Mouse (Mus musculus) megakaryocyte progenitor cell, adult 5-6 weeks (primary cell): ENCODE measurements around the gene Cnp. TPM values are rescaled to one million over a fixed set of nuclear protein-coding genes. Genes with fewer than 3 reads are reported as not detected.

Experiments
- ATAC-seq: replicated peaks from 2 replicates; pipeline ENCODE4 v1.8.0; 2016; ENCODE audit warnings: mild to moderate bottlenecking, moderate TSS enrichment, inconsistent platforms; ENCODE audit not compliant: poor library complexity
- total RNA-seq, 2 experiments: library from RNA; stranded (forward) in 1 of 2; stranded (reverse) in 1 of 2; fragments of 157-497, 149-512 nt in 1 of 2; fragments of 200-1000 nt in 1 of 2; gene quantifications; 2 replicates each; pipeline versions ENCODE4 v1.2.3 to v1.2.4; 2015 to 2017

Gene Cnp
- total RNA-seq, 2 experiments from 2014 or later, result 6.9 to 16.2 TPM

DNA sequence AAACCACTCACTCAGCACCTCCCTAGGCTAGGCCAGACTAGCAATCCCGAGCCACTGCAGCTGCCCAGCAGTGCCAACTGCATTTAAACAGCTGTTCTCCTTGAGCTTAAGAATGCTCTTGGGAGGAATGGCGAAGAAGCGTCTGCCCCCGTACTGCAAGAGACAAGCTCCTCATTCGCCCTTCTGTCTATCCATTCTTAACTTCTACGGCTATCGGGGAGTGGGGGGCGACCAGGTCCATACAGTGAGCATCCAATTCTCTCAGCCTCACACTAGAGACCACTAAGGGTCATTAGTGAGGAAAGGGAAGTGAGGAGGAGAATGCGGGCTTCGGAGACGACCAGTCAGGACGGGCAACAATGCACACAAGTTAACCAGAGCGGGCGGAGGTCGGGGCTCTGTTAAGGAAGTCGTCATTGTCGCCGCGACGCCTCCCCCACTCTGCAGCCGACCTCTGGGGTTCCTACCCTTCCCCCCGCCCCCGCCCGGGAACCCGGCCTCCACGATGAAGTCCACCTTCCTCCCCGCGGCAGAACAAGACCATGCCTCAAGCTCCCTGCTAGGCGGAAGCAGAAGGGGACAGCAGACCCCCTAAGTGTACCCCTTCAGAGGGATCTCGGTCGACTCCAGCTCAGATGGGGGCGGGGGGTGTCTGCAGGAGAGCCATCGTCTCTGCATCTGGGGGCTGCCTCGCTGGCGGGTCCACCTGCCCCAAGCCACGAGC is 44.2 kb downstream of the Cnp start, which contains the start of gene Nkiras2:
Nkiras2 (plus strand) TSS at position 484 of the 724 bp plus-strand sequence.
- peak; percentile 59 for ATAC-seq

DNA sequence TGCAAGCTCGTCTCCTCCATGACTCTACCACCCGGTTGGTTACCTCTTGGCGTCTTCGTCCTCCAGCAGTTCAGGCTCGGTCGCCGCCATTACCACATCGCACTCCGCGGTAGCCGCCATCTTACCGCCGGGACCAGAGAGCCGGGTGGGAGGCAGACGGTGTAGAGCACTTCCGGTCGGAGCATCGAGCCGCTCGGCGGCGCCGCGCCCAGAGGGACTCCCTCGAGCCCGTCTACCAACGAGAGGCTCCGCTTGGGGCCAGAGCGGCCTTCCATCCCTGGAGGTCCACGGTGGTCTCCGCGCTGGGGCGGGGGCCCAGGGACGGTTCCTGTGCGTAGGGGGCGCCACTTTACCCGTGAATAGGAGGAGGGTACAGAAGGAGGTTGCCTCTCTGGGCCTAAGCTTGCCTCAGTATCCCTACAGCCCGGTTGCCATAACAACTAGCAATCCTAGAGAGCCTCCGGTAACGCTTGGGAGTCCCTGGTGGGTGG is 44.8 kb downstream of the Cnp start:
- peak; percentile 81 for ATAC-seq

DNA sequence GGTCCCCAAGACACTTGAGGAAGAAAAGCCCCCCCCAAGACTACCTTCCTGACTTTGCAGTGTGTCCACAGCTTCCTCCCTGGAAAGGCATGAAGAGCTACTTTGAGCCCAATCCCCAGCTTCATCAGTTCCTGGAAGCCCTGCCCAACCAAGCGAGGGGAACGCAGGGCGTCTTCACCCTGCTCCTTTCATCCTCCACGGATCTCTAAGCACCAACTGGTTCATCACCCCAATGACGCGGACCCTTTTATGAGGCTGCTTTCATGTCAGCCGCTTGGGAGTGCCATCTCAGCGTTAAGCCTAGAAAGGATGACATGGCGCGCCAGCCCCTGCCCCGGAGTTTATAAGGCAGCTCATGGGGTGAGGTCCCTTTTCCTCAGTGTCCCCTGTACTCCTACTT is 45.3 kb downstream of the Cnp start, which contains the start of gene Dnajc7:
Dnajc7 (minus strand) TSS at position 187 of the 400 bp plus-strand sequence.
- ATAC-seq, result no peak

DNA sequence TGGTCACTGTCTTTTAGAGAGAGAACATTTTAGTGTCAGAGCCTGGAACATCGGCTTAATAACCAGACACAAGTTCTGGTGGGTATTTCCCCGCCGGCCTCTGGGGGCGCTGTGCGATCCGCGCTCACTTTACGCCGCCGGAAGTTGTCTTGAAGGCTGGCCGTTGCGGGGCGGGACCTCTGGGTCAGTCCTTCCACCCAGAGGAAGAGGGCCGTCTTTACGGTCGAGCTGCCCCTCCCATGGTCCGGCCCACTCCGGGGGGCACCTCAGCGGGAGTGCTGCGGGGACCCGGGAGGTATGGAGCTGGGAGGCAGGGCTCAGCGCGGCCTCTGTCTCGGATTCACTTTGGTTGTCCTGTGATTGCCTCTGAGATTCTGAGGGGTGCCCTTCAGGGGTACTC is 48.0 kb downstream of the Cnp start:
- ATAC-seq, result peak; percentile 63

DNA sequence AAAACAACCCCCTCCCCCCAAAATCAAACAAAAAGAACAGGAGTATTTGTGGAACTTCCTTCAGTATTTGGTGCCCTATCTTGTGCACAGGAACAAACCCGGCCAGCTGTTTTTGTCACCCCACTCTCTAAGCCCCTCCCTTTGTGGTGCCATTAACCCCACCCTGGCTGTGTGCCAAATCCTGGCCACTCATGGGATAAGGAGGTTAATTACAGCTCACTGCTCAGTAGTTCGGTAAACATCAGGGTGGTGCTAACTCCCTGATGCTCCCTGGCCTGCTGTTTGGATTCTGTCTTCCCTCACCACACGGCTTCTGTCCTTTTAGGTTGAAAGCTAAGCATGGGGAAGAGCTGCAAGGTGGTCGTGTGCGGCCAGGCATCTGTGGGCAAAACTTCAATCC is 49.2 kb downstream of the Cnp start:
- no peak for ATAC-seq

DNA sequence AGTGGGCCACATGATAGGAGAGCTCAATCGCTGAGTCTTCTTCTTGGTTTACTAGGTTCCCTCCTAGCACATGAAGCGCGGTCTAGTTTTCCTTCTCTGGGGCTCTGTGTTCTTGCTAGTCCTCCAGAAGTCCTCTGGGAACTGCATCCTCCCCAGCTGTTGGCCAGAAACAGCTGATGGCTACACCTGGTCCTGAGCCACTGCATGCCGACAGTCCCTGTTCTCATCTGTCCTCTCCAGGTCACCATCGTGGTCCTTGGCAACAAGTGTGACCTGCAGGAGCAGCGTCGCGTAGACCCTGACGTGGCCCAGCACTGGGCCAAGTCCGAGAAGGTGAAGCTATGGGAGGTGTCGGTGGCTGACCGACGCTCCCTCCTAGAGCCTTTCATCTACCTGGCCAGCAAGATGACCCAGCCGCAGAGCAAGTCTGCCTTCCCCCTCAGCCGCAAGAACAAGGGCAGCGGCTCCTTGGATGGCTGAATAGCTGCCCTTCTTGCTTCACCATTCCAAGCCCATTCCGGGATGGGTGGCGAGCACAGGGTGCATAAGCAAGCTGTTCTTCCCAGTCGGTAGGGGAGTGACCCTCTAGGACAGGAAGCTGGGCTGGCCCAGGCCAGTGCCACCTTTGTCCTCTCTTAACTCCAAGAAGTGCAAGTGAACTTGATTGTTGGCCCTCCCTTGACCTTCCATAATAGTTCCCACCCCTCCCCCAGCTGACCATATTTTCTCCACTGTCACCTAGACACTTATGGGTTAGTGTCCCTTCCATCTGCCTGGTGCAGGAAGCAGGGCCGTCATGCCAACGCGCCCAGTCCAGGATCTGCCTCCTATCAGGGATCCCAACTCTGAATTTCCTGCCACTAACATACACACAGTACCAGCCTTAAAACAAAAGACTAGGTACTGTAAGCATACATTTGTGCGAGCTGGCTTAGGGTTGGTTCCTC is 51.3 kb downstream of the Cnp start:
- ATAC-seq, result no peak

DNA sequence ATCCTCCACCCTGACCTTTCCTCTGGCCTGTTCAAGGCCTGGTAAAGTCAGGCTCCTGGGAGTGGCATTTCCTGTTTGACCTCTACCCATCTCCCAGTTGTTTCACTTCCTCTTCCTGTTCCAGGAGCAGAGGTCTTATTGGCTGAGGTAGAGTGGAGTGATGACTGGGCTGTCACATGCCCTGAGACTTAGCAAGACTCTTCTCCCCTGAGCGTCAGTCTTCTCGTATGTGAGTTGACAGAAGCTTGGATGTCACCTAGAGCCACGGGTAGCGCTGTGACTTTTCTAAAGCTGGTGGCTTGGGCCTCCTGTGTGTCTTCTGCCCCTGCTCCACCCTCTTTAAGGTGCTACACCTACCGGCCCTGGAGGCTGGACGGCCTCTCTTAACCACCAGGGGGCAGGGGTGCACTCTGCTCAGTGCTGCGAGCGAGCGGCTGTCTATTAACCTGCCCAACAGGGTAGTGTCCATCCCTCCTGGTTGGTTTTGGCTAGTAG is 52.0 kb downstream of the Cnp start:
- peak; percentile 62 for ATAC-seq

DNA sequence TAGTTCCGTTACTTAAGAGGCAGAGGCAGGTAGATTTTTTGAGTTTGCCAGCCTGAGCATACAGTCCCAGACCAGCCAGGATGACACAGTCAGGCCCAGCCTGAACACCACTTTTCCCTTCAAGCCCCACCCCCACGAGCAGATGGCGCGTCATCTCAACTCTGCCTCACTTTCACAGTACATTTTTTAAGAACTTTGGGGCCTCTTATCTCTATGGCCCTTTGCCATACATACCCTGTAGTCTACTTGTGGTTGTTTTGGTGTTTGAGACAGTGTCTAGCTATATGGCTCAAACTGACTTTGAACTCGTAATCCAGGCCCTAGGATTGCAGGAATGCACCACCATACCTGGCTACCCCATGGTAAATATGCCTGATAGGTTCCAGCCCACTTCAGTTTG is 53.4 kb downstream of the Cnp start:
- peak; percentile 52 for ATAC-seq

DNA sequence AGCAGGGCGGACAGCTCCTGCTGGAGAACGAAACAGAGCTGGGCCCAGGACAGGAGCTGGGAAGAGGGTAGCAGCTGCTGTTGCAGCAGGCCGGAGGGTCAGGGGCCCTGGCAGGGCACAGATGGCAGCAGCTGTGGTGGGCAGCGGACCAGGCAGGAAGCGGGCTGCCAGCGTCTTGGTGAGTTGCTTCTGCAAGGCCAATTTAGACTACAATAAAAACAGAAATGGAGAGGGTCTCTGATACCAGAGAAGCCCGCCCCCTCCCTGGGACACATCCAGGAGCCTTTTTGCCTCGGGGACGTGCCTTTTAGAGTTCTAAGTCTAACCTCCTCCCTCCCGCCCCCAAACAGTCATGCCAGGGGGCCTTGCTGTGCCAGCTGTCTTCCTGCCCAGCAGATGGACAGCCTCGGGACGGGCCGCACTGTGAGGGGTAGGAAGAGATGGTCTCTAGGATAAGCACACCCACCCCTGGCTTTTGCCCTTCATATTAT is 54.2 kb downstream of the Cnp start:
- ATAC-seq, result no peak

DNA sequence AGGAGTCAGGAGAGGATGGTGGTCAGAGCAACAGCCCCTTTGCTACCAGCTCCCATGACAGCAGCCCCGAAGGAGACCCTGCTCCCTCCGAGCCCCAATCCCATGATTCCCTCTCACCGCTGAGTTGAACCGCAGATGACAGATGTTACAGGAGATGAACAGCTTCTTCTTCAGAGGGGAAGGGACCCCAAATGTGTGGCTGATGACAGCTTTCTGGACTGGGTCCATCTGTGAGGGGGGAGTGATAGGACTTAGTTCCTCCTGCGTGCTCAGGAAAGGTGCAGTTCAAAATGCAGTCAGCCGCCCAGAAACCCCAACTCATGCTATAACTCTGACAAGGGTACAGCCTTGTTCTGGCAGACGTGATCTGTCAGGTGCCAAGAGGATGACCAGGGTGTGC is 59.8 kb downstream of the Cnp start:
- no peak for ATAC-seq

DNA sequence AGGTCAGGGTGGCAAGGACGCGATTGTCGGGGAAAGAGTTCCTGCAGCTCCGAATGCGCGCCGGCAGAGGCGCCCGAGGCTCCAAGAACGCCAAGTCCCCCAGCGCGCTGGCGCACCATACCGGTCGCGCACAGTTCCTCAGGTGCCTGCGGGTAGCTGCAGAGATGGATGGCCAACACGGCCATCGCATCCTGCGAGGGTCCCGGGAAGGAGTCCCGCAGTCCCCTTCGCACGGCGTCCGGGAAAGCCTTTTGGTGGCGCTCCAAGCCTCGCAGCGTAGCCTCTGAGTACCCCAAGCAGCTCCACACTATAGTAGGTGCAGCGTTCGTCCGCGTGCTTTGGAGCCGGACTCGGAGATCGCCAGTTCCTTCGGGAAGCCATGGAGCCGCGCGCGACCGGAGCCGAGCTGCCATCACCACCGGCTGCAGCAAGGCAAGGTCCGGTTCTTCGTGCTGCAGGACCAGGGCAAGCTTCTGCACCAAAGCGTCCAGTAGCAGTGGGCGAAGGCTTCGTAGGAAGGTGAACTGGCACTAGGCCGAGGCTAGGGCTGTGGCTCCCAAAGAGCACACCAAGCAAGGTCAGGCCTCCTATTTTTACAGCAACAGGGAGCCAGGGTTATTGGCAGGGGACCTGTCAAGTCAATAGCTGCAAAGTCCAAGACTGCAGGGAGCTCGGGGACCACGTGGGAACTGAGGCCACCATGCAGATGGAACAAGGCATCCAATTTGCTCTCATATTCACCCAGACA is 65.6 kb downstream of the Cnp start:
- peak; percentile 85 for ATAC-seq

Other genes with a start within 250 kb of the Cnp start
- not detected in 2 replicates for gene Gast, start 240.5 kb upstream of the Cnp start, total RNA-seq (2015)
- not detected in 2 replicates for gene Gast, start 240.5 kb upstream of the Cnp start, total RNA-seq (2017)
- gene Hap1, start 218.8 kb upstream of the Cnp start, total RNA-seq (2015), result not detected in 2 replicates
- gene Hap1, start 218.8 kb upstream of the Cnp start, total RNA-seq (2017), result not detected in 2 replicates
- 1.5 and 4.0 TPM in 2 replicates for gene Jup, start 177.1 kb upstream of the Cnp start, total RNA-seq (2015)
- gene Jup, start 177.1 kb upstream of the Cnp start, total RNA-seq (2017), result 1.4 and 2.5 TPM in 2 replicates
- 0.05 TPM in 1 of 2 replicates, not detected in the other for gene P3h4, start 160.1 kb upstream of the Cnp start, total RNA-seq (2015)
- 0.08 TPM in 1 of 2 replicates, not detected in the other for gene P3h4, start 160.1 kb upstream of the Cnp start, total RNA-seq (2017)
- gene Fkbp10, start 159.2 kb upstream of the Cnp start, total RNA-seq (2015), result not detected in 2 replicates
- not detected in 2 replicates for gene Fkbp10, start 159.2 kb upstream of the Cnp start, total RNA-seq (2017)
- gene Nt5c3b, start 133.1 kb upstream of the Cnp start, total RNA-seq (2015), result 21.4 and 32.9 TPM in 2 replicates
- gene Nt5c3b, start 133.1 kb upstream of the Cnp start, total RNA-seq (2017), result 31.8 and 37.3 TPM in 2 replicates
- gene Klhl10, start 133.0 kb upstream of the Cnp start, total RNA-seq (2015), result not detected in 2 replicates
- gene Klhl10, start 133.0 kb upstream of the Cnp start, total RNA-seq (2017), result 0.10 and 0.33 TPM in 2 replicates
- gene Klhl11, start 102.2 kb upstream of the Cnp start, total RNA-seq (2015), result 9.8 and 14.0 TPM in 2 replicates
- 17.2 and 24.1 TPM in 2 replicates for gene Klhl11, start 102.2 kb upstream of the Cnp start, total RNA-seq (2017)
- gene Acly, start 46.9 kb upstream of the Cnp start, total RNA-seq (2015), result 80.4 and 81.7 TPM in 2 replicates
- gene Acly, start 46.9 kb upstream of the Cnp start, total RNA-seq (2017), result 89.1 and 101 TPM in 2 replicates
- 0.05 TPM in 1 of 2 replicates, not detected in the other for gene Ttc25, start 29.3 kb upstream of the Cnp start, total RNA-seq (2015)
- gene Ttc25, start 29.3 kb upstream of the Cnp start, total RNA-seq (2017), result 0.04 and 0.30 TPM in 2 replicates
- gene Nkiras2, start 44.3 kb downstream of the Cnp start, total RNA-seq (2015), result 17.0 and 22.2 TPM in 2 replicates
- gene Nkiras2, start 44.3 kb downstream of the Cnp start, total RNA-seq (2017), result 9.9 and 16.6 TPM in 2 replicates
- gene Dnajc7, start 45.3 kb downstream of the Cnp start, total RNA-seq (2015), result 81.2 and 93.3 TPM in 2 replicates
- 102 and 136 TPM in 2 replicates for gene Dnajc7, start 45.3 kb downstream of the Cnp start, total RNA-seq (2017)
- gene Zfp385c, start 117.6 kb downstream of the Cnp start, total RNA-seq (2015), result not detected in 2 replicates
- not detected in 2 replicates for gene Zfp385c, start 117.6 kb downstream of the Cnp start, total RNA-seq (2017)
- 10.4 and 11.1 TPM in 2 replicates for gene Dhx58, start 129.4 kb downstream of the Cnp start, total RNA-seq (2015)
- 11.5 and 13.6 TPM in 2 replicates for gene Dhx58, start 129.4 kb downstream of the Cnp start, total RNA-seq (2017)
- gene Kat2a, start 137.6 kb downstream of the Cnp start, total RNA-seq (2015), result 31.7 and 40.1 TPM in 2 replicates
- gene Kat2a, start 137.6 kb downstream of the Cnp start, total RNA-seq (2017), result 28.9 and 30.4 TPM in 2 replicates
- not detected in 2 replicates for gene Hspb9, start 138.9 kb downstream of the Cnp start, total RNA-seq (2015)
- gene Hspb9, start 138.9 kb downstream of the Cnp start, total RNA-seq (2017), result 0.37 and 0.47 TPM in 2 replicates
- 129 and 135 TPM in 2 replicates for gene Rab5c, start 163.3 kb downstream of the Cnp start, total RNA-seq (2015)
- 101 and 105 TPM in 2 replicates for gene Rab5c, start 163.3 kb downstream of the Cnp start, total RNA-seq (2017)
- gene Kcnh4, start 185.0 kb downstream of the Cnp start, total RNA-seq (2015), result 0.24 TPM in 1 of 2 replicates, not detected in the other
- gene Kcnh4, start 185.0 kb downstream of the Cnp start, total RNA-seq (2017), result not detected in 2 replicates
- gene Hcrt, start 188.0 kb downstream of the Cnp start, total RNA-seq (2015), result not detected in 2 replicates
- gene Hcrt, start 188.0 kb downstream of the Cnp start, total RNA-seq (2017), result not detected in 2 replicates
- gene Ghdc, start 196.1 kb downstream of the Cnp start, total RNA-seq (2015), result 1.8 and 3.1 TPM in 2 replicates
- 1.4 and 1.6 TPM in 2 replicates for gene Ghdc, start 196.1 kb downstream of the Cnp start, total RNA-seq (2017)